Mouse (Mus musculus): Measurements from ENCODE around the gene Olfr364-ps1. TPM values are rescaled to one million over a fixed set of nuclear protein-coding genes. Genes with fewer than 3 reads are reported as not detected.

Gene Olfr364-ps1
- not detected in 2 replicates for polyA plus RNA-seq (2012; ENCODE audit: insufficient read depth, insufficient read length, missing spikeins)

DNA sequence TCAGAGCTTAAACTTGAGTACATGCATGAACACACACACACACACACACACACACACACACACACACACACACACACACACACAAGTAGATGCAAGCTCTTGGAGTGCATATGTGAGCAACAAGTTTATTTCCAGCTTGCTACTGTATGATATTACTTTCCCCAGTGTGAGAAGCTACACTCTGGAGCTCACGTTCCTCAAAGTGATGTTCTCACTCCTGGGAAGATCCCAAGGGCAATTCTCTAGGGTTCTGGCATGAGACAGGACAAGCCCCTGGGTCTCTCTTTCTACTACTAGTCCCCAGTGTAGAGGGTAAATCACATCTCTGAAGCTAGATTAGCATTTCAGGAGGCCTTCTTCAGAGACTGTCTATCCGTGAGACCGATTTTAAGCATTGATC is at the start of gene Olfr364-ps1:
TSS of gene Olfr364-ps1 (plus strand) at position 301 of the 400 bp plus-strand sequence.
- H3K4me1 ChIP-seq (ENCODE audit: control insufficient read depth, insufficient read depth, low read length), result no peaks in the 10 kb centered on the region
- no peak within 1 kb of the TSS for H3K27ac ChIP-seq (ENCODE audit: insufficient read depth, low read depth, low read length)
- TF ChIP-seq CTCF (IDR thresholded peaks at IDR 0.05; ENCODE audit: low read depth, low read length), result no peak
- TF ChIP-seq POLR2A (IDR thresholded peaks at IDR 0.05; ENCODE audit: borderline replicate concordance, low read depth, low read length), result no peak
- no peak within 1 kb of the TSS for H3K4me3 ChIP-seq (ENCODE audit: insufficient read depth, low read length)

DNA sequence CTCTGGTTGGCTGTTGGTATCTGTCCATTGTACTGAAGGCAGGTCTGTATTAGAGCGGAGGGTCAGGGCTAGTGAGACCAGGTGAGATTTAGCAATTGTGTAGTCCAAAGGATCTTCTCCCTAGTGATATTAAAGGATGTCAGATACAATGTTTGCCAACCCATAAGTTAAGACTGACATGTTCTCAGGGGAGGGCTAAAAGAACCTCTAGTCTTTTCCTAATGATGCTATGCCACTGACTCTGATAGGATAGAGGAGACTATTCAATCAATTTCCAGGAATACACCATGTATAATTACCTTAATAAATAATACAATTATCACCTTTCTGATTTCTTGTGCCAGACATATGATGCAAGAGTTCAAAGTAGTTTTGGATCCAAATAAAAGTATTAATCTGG is 21.3 kb upstream of the Olfr364-ps1 start, which contains the start of gene Olfr362:
TSS of gene Olfr362 (minus strand) at position 101 of the 400 bp plus-strand sequence.
- no peak within 1 kb of the TSS for H3K27ac ChIP-seq (ENCODE audit: insufficient read depth, low read depth, low read length)
- no peak within 1 kb of the TSS for H3K4me3 ChIP-seq (ENCODE audit: insufficient read depth, low read length)
- H3K4me1 ChIP-seq (ENCODE audit: control insufficient read depth, insufficient read depth, low read length), result no peaks in the 10 kb centered on the region
- TF ChIP-seq POLR2A (IDR thresholded peaks at IDR 0.05; ENCODE audit: borderline replicate concordance, low read depth, low read length) (no peak), CTCF (IDR thresholded peaks at IDR 0.05; ENCODE audit: low read depth, low read length) (no peak)

- Histone ChIP-seq H3K4me3 (ENCODE audit: insufficient read depth, low read length) (no peak within 1 kb of the TSS), H3K27ac (ENCODE audit: insufficient read depth, low read depth, low read length) (no peak within 1 kb of the TSS), H3K4me1 (ENCODE audit: control insufficient read depth, insufficient read depth, low read length) (no peaks in the 10 kb centered on the region)
- TF ChIP-seq POLR2A (IDR thresholded peaks at IDR 0.05; ENCODE audit: borderline replicate concordance, low read depth, low read length), result no peak
- no peak for TF ChIP-seq CTCF (IDR thresholded peaks at IDR 0.05; ENCODE audit: low read depth, low read length)
Measured at GRCm38 (mm10) chr2:37187898-37188297, 48.8 kb downstream of the Olfr364-ps1 start, which contains the start of gene Olfr365. Olfr365 (plus strand) TSS chr2:37188198.

Other genes starting within 250 kb of the Olfr364-ps1 start
- gene Olfr353, start 246.4 kb upstream of the Olfr364-ps1 start, polyA plus RNA-seq (2012; ENCODE audit: insufficient read depth, insufficient read length, missing spikeins), result not detected in 2 replicates
- gene Olfr354, start 233.6 kb upstream of the Olfr364-ps1 start, polyA plus RNA-seq (2012; ENCODE audit: insufficient read depth, insufficient read length, missing spikeins), result 0.07 TPM in 1 of 2 replicates, not detected in the other
- gene Olfr355, start 210.4 kb upstream of the Olfr364-ps1 start, polyA plus RNA-seq (2012; ENCODE audit: insufficient read depth, insufficient read length, missing spikeins), result not detected in 2 replicates
- not detected in 2 replicates for gene Olfr356, start 202.2 kb upstream of the Olfr364-ps1 start, polyA plus RNA-seq (2012; ENCODE audit: insufficient read depth, insufficient read length, missing spikeins)
- gene Olfr357, start 145.5 kb upstream of the Olfr364-ps1 start, polyA plus RNA-seq (2012; ENCODE audit: insufficient read depth, insufficient read length, missing spikeins), result not detected in 2 replicates
- gene Olfr358, start 130.0 kb upstream of the Olfr364-ps1 start, polyA plus RNA-seq (2012; ENCODE audit: insufficient read depth, insufficient read length, missing spikeins), result not detected in 2 replicates
- gene Olfr360, start 73.6 kb upstream of the Olfr364-ps1 start, polyA plus RNA-seq (2012; ENCODE audit: insufficient read depth, insufficient read length, missing spikeins), result not detected in 2 replicates
- gene Olfr361, start 50.0 kb upstream of the Olfr364-ps1 start, polyA plus RNA-seq (2012; ENCODE audit: insufficient read depth, insufficient read length, missing spikeins), result not detected in 2 replicates
- gene Olfr362, start 21.4 kb upstream of the Olfr364-ps1 start, polyA plus RNA-seq (2012; ENCODE audit: insufficient read depth, insufficient read length, missing spikeins), result not detected in 2 replicates
- gene Olfr365, start 48.9 kb downstream of the Olfr364-ps1 start, polyA plus RNA-seq (2012; ENCODE audit: insufficient read depth, insufficient read length, missing spikeins), result not detected in 2 replicates
- gene Olfr366, start 72.3 kb downstream of the Olfr364-ps1 start, polyA plus RNA-seq (2012; ENCODE audit: insufficient read depth, insufficient read length, missing spikeins), result not detected in 2 replicates
- gene Olfr368, start 187.2 kb downstream of the Olfr364-ps1 start, polyA plus RNA-seq (2012; ENCODE audit: insufficient read depth, insufficient read length, missing spikeins), result not detected in 2 replicates
- 47.3 and 50.3 TPM in 2 replicates for gene Pdcl, start 220.0 kb downstream of the Olfr364-ps1 start, polyA plus RNA-seq (2012; ENCODE audit: insufficient read depth, insufficient read length, missing spikeins)